Mouse (Mus musculus) thymus, postnatal 25 days (tissue): Measurements from ENCODE around the gene Mrpl16.

Experiments used
- DNase-seq: peaks from one replicate; pipeline ENCODE4 v3.0.0; 2022

Gene Mrpl16

DNA sequence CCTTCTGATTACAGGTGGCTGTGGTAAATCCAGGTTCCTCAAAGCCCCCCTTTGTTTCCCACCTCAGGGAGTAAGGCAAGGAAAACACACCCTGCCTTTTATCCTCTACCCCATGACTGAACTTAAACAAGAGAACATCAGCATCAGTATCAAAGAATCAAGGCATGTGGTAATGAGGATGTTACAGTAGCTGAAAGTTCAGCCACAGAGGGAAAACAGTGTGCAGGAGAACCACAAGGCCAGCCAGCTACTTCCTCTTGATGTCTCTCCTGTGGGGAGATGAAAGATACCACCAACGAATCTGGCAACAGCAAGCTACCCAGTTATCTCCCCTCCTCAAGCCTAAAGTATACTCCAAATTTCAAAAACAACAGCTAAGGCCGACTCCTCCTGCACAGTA lies 37.1 kb downstream of the Mrpl16 start:
- peak; percentile 26 for DNase-seq

GRCm38 (mm10) chr19:11807822-11808221 lies 37.6 kb downstream of the Mrpl16 start:
- DNase-seq = no peak

- DNase-seq = no peak
Measured at GRCm38 (mm10) chr19:11808452-11808851, 38.3 kb downstream of the Mrpl16 start.

- no peak for DNase-seq
Measured at GRCm38 (mm10) chr19:11810003-11810758, 40.0 kb downstream of the Mrpl16 start.

- DNase-seq = no peak
Measured at GRCm38 (mm10) chr19:11810856-11811255, 40.7 kb downstream of the Mrpl16 start.

- no peak for DNase-seq
Measured at GRCm38 (mm10) chr19:11811688-11812365, 41.6 kb downstream of the Mrpl16 start.

GRCm38 (mm10) chr19:11813136-11813535 lies 42.9 kb downstream of the Mrpl16 start:
- DNase-seq = no peak

- no peak for DNase-seq
Measured at GRCm38 (mm10) chr19:11813649-11814048, 43.5 kb downstream of the Mrpl16 start.

- no peak for DNase-seq
Measured at GRCm38 (mm10) chr19:11814742-11815333, 44.6 kb downstream of the Mrpl16 start.

- DNase-seq = no peak
Measured at GRCm38 (mm10) chr19:11816706-11817105, 46.5 kb downstream of the Mrpl16 start.

GRCm38 (mm10) chr19:11817586-11817985 lies 47.4 kb downstream of the Mrpl16 start:
- DNase-seq = no peak

- DNase-seq = peak; percentile 25
Measured at GRCm38 (mm10) chr19:11818199-11819142, 48.3 kb downstream of the Mrpl16 start.

DNA sequence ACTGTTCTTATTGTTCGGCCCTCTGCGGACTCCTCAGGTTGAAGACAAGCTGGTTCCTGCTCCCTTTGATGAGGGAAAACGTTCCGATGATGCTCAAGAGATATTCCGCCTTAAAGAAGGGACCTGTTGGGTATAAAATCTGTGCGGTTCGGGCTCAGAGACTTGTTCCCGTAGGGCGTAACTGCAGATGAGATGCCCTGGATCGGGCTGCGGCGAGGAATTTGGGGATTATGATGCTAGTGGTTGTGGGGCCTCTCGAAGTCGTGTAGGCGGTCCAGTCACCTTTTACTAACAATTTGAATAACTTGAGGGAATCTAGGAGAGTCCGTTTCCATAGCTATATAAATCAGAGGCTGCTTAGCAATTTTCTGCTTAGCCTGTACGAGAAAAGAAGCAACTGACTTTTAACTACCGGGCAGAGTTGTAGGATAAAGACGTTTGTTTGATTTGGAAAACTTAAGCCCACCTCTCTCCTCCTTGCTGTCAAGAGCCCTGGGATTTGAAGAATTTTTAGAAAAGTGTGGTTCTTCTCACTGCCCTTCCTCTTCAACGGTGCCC lies 49.0 kb downstream of the Mrpl16 start, which contains the start of gene Stx3:
Stx3 (minus strand) TSS at position 261 of the 558 bp plus-strand sequence.
- no peak for DNase-seq

- DNase-seq = peak; percentile 71
Measured at GRCm38 (mm10) chr19:11819800-11820199, 49.6 kb downstream of the Mrpl16 start.

GRCm38 (mm10) chr19:11820211-11820610 lies 50.0 kb downstream of the Mrpl16 start:
- no peak for DNase-seq

DNA sequence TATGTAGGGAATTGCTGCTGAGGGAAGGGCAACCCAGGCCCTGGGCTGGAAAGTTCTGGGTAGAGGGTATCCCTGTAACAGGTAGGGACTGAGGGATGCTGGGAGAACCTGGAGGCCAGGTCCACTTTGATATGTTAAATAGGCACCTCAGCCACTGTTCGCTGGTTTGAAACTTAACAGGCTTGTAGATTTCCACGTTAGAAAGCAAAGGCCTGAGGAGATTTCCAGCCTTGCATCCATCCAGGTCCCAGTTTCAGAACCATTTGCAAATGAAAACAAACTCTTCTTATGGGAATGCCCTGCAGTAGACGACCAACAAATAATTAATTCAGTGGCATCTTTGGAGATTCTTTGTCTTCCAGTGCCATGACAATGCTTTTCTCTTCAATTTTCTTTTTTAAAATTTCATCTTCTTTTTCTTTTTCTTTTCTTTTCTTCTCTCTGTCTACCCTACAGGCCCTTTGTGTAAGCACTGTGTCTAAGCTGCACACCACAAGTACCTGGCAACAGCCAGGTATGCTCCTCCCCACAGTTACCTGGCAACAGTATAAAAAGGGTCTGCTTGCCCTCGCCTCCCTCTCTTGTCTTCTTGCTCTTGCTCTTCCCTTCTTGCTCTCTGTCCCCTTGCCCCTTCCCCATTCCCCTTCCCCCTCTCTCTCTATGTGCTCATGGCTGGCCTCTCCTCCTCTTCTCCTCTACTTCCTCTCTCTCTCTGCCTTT lies 53.3 kb downstream of the Mrpl16 start:
- DNase-seq = no peak
